Mouse (Mus musculus): ENCODE measurements at regions not wholly inside any gene's neighbourhood (a gene's known extent, or its start where the extent isn't known, plus 50 kb on each side); places are given as distances from the start of the nearest gene placed in this dataset.

DNA sequence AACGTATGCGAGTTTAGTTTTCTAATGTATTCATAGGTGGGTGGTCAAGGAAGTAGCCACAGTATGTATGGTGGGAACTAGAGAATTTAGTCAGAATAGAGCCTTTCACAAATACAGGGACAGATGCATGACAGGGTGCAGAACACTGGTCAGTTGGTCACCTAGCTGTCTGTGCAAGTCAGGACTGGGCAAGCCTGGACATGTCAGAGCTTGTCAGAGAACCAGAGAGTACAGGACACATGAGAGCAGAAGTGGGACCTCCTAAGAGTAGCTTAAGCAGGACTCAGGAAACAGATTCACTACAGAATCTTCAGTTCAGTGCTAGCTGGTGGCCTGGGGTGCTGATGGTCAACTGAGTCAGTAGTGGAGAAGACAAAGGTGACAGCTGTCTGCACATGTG lies 395.7 kb upstream of the Tnp1 start:
- DNase-seq, result no peak

DNA sequence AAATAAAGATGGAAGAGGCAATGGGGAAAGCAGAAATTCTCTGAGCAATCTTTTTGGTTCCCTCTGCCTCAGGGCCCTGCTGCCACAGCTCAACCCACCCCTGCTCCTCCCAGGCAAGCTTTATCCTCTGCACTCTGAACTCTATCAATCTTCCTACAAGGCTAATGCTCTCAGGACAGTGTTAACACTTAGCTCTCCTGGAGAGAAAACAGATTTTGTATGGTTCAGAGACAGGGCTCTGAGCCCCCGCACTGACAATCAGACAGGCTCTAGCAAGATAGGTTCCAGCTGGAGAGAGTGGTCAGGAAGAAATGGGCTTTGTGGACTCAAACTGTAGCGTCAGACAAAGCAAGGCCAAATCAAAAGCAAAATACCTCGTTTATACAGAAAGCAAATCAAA lies 383.5 kb upstream of the Tnp1 start:
- no peak for DNase-seq

GRCm38 (mm10) chr1:73395034-73395433 lies 379.3 kb upstream of the Tnp1 start:
- no peak for DNase-seq

- no peak for DNase-seq
Observed at GRCm38 (mm10) chr1:73394466-73394865, 378.8 kb upstream of the Tnp1 start.

- DNase-seq, result no peak
Observed at GRCm38 (mm10) chr1:73392077-73392476, 376.4 kb upstream of the Tnp1 start.

DNA sequence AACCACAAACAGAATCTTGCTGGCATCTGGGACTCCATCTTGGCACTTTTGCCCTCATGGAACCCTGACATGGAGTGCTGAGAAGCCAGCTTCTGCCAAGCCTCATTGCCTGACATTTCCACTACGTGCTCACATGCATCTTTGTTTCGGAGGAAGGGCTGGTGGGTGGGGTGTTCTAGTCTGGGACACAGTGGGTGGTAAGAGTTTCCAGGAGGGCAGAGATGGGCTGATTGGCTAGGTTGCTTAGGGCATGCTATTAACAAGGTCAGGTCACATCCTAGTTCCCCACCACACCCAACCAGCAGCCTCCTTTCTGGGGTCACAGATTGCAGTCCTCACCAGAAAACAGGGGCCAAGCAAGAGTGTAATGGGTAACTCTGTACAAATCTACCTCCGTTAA lies 374.3 kb upstream of the Tnp1 start:
- no peak for DNase-seq

- no peak for DNase-seq
Observed at GRCm38 (mm10) chr1:73389174-73389573, 373.5 kb upstream of the Tnp1 start.

DNA sequence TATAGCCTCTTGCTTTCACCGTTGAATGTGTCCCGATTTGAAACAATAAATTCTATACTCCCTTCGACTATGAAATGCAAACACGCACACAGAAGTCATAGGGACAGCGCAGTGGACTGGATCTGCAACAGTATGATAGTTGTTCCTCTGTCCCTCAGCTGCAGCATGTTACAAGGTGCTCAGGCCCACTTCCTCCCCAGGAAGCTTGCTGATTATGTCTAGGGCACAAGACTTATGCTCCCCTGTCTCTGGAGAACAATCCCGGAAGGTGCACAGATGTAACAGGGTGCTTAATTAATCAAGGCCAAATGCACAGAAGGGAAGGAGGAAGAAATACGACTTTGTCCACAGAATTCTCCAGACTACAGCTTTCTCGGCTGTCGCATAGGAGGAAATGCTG lies 365.9 kb upstream of the Tnp1 start:
- DNase-seq, result no peak

DNA sequence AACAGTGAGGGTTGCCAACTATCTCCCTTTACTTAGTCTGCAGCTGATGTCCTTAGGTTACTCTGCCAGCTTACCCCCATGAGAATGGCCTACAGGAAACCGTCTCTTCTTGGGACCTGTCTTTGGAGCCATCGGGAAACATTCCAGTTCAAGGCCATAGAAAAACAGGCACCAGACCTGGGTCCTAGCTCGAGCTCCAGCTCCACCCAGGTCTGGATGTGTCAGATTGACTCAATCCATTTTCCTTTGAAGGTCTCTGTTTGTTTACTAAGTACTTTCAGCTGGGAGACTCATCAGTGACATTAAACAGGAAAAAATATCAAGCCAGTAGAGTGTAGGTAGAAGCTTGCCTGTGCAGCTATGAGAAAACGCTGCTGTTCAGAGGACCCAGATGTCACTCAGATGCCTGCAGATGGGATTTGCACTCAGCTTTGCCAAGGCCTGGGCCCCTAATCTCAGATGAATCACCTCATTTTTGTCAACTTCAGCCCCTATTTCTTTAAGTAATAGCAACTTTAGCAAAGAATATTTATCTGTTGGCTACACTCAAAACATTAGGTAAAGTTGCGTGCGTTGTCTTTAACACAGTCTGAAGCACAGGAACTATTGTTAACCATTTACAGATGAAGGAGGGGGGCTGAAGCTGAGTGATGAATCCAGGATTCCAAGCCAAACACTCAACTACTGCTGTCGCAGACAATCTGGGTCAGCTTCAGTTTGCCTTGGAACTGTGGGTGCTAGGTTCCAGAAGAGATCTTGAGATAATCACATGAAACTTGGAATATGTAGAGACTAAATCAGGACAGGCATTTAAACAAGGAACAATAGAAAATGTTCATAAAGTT lies 359.0 kb upstream of the Tnp1 start:
- DNase-seq, result no peak

DNA sequence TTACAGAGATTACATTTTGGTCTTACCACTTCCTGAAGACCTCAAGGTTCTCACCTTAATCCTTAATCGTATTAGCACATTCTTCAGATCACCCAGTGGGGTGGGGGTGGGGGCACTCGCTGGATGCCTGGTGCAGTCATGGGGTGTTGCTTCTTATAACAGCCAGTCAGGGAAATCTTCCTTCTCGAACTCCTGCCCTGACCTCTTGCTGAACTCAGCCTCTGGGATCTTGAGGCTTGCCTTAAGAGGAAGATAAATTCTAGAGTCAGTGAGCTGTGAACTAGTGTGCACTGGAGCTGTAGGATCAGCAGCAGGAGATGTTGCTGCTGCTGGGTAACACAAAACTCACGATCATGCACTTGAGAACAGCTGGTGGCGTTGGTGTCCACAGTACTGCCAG lies 352.5 kb upstream of the Tnp1 start:
- DNase-seq, result no peak

DNA sequence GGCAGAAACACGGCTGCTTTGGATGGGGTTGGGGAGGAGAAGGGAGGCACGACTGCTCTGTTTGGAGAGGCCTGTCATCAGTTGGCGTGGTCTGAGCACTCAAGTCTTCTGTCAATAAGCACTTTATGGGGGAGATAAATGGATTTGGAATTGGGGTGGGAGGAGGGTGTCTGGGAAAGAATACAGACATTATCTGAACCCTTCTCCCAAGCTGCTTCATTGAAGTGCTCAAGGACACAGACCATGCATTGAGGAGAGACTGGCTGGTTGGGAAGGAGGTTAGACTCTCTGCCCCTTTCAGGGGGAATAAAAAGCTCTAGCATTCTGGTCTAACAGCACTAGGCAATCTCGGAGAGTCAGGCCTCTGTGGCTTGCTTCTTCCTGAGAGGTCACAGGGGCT lies 350.1 kb upstream of the Tnp1 start:
- DNase-seq, result no peak

GRCm38 (mm10) chr1:73364300-73364683 lies 348.6 kb upstream of the Tnp1 start:
- DNase-seq, result no peak

- DNase-seq, result no peak
Observed at GRCm38 (mm10) chr1:73363549-73364299, 348.0 kb upstream of the Tnp1 start.

DNA sequence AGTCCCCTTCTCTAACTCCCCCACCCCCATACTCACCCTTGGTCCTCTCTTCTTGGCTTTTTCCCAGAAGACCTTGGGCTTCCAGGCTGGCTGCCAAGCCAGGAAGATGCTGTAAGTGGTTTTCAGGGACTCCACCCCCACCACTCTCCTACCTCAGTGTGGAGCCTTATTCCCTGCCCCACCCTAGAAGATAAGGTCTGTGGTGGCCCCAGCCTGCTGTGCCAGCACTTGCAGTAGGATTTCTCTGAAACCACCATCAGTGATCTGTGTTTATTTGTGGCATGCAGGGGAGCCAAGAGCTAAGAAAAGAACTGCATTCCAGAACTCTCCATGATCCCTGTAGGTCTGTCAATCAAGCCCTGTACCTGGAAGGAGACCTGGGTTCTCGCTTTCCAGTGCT lies 346.4 kb upstream of the Tnp1 start:
- no peak for DNase-seq

DNA sequence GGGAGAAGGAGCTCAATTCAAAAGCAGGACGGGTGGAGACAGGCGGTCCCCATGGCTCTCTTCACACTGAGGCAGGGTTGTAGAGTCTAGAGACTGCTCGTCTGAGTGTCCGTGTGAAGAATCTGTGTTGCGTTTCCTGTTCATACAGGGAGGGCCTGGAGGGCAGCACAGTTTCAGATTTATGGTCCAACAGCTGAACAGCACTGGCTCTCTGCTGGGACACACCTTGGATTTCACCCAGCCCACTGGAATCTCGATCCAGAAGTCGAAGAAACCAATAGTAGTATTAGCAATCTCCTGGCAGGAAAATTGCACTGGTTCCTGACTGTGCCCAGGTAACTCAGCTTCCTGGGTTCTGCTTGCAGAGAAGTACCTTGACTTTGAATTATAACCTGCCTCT lies 345.6 kb upstream of the Tnp1 start:
- no peak for DNase-seq

- DNase-seq, result no peak
Observed at GRCm38 (mm10) chr1:73354447-73354846, 338.7 kb upstream of the Tnp1 start.

- no peak for DNase-seq
Observed at GRCm38 (mm10) chr1:73348476-73348875, 332.8 kb upstream of the Tnp1 start.

DNA sequence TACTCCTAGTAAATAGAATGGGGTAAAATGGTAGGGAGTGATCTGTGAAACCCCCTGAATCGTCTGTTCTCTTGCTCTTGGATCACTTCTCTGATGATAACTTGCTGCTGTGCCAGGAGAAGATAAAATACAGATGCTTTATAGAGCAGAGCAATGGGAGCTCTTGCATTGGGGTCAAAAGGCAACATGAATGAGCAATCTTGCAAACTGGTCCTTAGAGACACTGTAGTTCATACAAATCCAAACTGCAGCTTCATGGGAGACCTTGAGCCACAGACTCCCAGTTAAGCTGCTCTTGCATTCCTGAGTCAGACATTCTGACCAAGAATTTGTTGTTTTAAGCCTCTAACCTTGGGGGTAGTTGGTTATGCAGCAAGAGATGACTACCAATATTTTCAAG lies 328.9 kb upstream of the Tnp1 start:
- DNase-seq, result no peak

DNA sequence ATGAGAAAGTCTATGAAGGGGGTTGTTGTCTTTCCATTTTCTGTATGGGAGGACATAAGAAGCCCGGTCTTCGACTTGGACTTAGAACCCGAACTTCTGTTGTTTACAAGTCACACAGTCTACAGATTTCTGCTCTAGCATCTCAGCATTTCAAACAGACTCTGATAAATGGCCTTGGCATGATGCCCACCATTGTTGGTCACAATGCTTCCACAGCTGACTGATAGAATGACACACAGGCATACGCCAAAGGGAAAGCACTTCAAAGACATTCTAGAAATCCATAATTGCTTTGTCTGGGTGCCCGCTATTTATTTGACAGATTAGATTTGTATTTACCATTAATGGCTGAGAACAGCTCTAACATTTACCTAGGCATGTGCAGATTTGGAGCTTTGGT lies 326.2 kb upstream of the Tnp1 start:
- DNase-seq, result no peak

- DNase-seq, result no peak
Observed at GRCm38 (mm10) chr1:73337401-73337800, 321.7 kb upstream of the Tnp1 start.

DNA sequence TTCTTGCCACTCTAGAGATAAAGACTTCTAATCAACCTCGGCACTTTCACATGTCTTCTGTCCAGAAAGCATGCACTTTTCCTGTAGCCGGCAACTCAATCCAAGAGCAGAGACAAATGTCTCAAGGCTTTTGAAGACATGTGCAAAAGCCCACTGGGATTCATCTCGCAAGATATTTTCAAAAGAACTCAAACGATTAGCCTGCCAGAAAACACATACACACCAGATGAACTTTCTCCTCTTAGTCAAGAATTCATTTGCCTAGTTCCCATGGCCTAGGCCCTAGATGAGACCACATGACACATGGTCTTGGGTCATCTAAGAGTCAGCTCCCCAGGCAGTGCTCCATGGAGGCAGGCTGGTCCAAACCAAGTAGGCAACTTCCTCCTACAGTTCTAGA lies 293.8 kb upstream of the Tnp1 start:
- no peak for DNase-seq

GRCm38 (mm10) chr1:73308420-73308819 lies 292.7 kb upstream of the Tnp1 start:
- DNase-seq, result no peak

GRCm38 (mm10) chr1:73307194-73307593 lies 291.5 kb upstream of the Tnp1 start:
- DNase-seq, result no peak

DNA sequence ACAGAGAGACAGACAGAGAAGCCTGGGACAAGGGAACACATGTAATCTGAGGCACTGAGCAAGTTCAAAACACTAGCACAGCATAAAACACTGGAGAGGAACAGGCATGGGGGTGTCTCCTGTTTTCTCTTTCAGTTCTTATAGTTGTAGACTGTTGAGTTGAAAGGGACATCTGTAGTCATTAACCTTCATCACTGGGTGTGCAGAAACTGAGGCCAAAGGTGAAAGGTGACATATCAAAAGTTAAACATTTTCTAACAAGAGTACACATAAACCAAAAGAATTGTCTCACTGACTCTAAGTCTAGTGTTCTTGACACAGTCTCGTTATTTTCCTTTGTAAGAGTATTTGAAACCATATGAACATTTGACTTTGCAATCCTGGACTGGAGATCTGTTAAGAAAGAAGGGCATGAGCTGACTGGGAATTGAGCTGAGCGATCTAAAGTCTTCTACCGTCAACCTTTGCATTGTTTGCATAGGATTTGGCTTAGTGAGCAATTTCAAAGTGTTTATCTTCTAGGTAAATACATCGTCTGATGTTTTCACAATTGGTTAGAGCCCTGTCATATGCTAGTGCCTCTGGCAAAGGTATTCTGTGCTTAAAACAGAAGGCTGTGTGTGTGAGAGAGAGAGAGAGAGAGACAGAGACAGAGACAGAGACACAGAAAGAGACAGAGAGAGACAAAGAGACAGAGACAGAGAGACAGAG lies 284.4 kb upstream of the Tnp1 start:
- no peak for DNase-seq

Measured in thymus, postnatal 14 days (tissue).